Mouse (Mus musculus): Measurements from ENCODE around the gene Col5a3.
"Not testable (repeated sequence)": the region's sequence is repeated elsewhere in the genome, so short reads cannot be mapped to it uniquely, and the experiment has no call there.

Col5a3 gene

DNA sequence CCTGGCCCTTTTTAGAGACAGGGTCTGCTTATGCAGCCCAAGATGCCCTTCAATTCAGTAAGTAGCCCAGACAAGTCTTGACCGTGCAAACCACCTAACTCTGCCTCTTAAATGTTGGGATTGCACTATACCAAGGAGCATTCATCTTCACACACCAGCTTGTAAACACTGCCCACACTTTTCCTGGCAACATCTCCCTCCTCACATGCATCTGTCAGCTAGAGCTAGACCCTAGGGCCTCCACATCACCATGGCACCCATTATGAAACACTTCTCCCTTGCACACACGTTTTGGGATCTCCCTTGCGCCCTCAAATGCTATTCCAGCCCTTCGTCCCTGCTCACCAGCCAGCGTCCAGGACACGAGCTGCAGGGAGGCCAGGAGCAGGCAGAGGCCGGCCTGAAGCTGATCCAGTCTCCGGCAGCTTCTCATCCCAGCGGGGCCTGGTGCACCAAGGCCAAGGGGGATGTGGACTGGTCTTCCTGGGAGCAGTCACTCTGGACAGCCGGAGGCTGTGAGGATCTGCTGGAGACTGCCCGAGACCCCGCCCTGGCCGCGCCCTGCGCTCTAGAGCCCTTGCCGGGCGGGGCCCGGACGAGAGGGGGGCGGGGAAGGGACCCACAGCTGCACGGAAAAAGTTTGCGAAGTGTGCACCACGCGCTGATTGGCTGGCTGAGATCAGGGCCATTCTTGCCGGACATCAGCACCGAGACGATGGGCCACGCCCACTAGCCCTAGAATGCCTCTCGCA, at the start of gene Col5a3:
TSS of gene Col5a3 (minus strand) at position 547 of the 752 bp plus-strand sequence.
- no peak for DNase-seq (ENCODE audit: low spot score)

DNA sequence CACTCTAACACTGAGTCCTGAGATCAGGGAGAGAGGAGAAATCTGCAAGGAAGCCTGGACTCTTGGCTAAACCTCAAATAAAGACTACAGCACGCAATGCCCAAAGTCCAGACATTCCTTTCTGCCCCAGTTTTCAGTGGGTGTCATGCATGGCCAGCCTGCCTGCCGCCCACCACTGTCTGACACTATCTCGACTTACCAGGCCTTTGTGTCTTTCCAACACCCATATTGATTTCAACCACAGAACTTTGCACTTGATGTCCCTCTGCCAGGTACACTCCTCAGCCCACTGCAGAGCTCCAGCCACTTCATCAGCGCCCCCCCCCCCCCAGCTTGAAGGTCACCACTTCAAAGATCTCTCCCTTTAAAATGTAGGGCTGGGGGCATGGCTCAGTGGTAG, 47.4 kb upstream of the Col5a3 start:
- no peak for DNase-seq (ENCODE audit: low spot score)

DNA sequence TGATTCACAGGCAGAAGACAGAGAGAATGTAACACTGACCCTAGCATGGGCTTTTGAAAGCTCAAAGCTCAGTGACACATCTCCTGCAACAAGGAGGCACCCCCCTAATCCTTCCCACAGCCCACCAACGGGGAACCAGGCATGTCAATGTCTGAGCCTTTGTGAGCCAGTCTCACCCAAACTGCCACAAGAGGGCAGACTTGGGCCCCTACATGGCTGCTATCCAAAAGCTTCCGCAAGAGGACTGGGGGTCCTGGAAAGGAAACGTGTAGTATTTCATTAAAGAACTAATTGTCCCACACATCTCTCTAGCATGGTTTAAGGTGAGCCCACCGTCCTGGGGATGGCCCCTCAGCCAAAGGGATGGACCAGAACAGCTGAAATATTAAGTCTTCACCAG, 47.0 kb upstream of the Col5a3 start:
- no peak for DNase-seq (ENCODE audit: low spot score)

DNA sequence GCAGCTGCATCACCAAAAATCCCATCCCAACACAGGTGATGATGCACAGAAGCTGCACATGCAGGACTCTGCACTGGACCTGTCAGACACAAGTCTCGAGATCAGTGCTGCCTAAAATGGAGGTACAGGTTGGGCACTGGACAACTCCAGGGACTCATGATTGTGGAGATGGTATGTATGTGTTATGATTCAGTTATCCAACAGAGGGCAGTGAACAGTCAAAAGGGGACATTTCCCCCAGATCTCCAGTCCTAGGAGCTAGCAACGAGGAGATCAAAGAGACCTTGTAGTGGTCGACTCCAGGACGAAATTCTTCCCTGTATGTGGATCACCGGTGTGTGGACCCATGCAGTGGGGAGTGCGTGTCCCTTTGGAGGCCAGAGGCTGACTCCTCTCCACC, 45.1 kb upstream of the Col5a3 start:
- DNase-seq (ENCODE audit: low spot score), result no peak

DNA sequence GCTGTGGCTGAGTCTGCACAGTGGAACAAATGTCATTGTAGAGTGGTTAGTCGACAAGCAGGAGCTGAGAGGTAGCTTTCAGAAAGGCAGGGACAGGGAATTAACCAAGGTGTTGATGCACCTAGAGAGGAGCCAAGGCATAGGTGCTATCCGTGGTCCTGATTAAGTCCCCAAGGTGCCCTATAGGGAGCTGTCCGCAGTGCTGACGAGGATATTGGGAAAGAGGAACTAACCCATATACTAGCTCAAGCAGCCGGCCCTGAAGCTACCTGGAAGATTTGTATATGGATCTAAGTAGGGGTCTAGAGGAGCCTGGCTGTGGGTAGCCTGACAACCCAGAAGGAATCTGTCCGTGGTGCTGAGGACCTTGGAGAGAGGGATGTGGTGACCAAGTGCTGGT, 42.3 kb upstream of the Col5a3 start:
- no peak for DNase-seq (ENCODE audit: low spot score)

DNA sequence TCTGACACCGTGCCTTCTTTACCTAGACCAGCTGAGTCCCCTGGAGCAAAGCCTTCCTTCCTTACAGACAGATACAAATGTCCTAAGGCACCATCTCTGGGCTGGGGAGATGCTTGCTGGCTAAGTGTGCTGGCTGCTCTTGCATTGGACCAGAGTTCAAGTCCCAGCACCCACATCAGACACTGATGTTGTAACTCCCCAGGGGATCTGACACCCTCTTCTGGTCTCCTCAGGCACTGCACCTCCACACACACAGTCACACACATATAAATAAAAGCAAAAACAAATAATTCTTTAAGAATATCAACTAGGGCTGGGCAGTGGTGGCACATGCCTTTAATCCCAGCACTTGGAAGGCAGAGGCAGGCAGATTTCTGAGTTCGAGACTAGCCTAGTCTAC, 35.3 kb upstream of the Col5a3 start:
- DNase-seq (ENCODE audit: low spot score), result no peak

DNA sequence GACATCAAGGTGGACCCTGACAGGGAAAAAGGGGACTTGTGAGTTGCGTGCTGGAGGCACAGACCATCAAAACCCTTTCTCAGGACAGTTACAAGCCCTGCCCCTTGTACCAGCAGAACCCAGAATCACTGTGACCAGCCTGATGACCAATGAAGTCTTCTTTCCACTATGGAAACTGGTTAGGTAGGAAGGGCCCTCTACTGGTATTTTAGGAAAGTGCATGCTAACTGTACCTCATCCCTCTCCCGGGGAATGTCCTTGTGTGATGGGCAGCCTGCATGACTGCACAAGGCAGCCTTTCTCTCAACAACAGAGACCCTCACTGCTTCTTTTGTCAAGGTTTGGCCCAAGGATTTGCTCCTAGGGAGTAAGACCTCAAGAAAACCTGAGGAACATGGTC, 27.8 kb upstream of the Col5a3 start:
- DNase-seq (ENCODE audit: low spot score), result peak; percentile 30

DNA sequence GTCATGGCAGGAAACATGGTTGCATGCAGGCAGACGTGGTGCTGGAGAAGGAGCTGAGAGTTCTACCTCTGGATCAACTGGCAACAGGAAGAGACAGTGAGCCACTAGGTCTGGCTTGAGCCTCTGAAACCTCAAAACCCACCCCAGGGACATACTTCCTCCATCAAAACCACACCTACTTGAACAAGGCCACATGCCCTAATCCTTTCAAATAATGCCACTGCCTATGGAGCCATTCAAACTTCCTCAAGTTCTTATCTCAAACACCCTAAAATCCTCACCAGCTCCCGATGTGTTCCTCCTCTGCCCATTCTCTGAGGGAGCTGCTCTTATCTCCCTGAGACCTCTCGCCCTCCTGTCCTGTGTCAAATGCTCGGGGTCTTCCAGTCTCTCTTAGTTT, 27.3 kb upstream of the Col5a3 start:
- no peak for DNase-seq (ENCODE audit: low spot score)

DNA sequence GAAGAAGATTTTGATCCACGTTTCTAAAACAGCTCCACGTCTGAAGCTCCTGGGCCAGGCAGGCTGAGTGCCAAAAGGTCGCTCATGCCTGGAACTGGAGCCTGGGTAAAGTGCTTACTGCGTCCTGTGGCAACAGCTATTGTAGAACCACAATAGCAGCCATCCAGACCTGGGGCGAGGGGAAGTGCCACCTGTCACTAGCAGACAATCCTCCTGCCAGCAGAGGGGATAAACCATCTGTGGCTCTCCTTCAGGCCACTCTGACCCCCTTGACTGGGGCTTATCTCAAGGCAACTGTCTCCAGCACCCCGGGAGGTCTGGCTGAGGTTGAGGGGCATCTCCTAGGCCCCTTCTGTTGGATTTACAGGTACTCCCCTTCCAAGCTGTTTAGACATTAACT, 24.1 kb upstream of the Col5a3 start:
- DNase-seq (ENCODE audit: low spot score), result no peak

DNA sequence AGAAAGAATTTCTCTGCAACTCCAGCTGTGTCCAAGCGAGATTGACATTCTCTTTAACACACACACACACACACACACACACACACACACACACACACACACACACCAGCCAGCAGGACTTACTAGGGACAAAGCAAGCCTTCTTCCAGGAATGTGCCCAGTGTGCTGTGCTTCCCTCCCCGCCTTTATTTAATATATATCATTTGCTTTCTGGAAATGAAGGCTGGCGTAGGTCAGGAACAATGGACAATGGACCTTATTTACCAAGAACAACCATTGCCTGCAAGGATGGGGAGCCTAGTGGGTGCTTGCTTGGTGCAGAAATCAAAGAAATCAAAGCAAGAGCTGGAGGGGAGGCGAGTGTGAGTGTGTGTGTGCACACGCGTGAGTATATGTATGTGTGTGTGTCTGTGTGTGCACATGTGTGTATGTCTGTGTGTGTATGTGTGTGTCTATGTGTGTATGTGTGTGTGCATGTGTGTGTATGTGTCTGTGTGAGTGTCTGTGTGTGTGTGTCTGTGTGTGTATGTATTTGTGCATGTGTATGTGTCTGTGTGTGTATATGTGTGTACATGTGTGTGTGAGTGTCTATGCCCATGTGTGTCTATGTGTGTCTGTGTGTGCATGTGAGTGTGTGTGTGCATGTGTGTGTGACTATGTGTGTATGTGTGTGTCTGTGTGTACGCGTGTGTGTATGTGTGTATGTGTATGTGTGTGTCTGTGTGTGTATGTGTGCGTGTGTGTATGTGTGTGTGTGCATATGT, 22.5 kb upstream of the Col5a3 start:
- DNase-seq (ENCODE audit: low spot score), result no peak

DNA sequence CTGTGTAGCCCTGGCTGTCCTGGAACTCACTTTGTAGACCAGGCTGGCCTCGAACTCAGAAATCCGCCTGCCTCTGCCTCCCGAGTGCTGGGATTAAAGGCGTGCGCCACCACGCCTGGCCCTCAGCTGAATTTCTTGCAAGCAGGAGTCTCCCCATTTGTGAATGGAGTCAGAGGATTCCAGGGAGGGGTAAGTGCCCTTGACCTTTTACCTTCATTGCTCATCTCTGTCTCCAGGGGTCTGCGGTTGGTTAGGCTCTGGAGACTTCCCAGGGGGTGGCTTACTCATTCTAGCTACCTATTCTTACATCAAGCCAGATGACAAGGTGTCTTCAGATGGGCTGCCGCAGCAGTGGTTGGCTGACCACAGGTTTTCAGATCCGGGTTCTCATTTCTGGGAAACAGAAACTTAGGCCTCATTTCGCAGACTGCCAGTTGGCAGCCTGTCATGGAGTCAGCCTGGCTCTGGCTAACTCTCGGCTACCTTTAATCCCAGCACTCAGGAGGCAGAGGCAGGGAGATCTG, 20.6 kb upstream of the Col5a3 start:
- not testable (repeated sequence) for DNase-seq (ENCODE audit: low spot score)

DNA sequence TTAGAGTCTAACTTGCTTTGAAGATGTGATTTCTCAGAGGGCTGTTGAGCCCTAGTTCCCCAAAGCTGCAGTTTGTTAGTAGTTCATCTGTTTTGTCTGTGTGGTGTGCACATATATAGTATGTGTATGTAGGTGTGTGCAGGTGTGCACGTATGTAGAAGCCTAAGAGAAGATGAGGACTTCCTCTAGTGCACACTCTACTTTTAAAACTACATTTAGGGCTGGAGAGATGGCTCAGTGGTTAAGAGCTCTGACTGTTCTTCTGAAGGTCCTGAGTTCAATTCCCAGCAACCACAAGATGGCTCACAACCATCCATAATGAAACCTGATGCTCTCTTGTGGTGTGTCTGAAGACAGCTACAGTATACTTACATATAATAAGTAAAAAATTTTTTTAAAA, 20.0 kb upstream of the Col5a3 start:
- DNase-seq (ENCODE audit: low spot score), result no peak

DNA sequence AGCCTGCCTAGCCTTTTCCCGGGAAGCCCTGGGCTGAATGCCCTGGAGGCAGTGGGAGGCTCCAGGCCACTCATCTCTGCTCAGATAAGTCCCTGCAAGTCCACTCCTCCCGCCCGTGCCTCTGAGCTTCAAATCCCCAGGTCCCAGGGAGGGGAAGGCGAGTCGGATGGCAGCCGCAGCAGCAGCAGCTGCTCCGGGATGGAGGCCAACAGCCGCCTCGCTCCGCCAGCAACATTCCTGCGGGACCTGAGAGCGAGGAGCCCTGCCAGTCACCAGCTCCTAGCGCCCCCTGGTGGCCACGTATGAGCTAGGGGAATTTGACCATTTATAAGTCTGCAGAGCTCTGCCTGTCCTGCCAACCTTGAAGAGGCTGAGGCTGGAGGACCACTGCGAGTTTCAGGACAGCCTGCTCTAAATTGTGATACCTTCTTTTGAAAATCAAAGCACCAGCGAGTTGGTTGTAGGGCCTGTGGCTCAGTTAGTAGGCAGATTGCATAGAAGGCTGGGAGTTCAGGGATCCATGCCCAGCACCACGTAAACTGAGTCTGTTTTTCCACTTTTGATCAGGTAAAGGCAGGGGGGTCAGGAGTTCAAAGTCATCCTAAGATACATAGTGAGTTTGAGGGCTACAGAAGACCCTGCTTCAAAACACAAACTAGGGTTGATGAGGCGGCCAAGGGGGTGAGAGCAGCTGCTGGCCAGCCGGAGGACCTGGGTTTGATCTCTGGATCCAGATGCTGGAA, 16.2 kb upstream of the Col5a3 start:
- DNase-seq (ENCODE audit: low spot score), result peak; percentile 97

DNA sequence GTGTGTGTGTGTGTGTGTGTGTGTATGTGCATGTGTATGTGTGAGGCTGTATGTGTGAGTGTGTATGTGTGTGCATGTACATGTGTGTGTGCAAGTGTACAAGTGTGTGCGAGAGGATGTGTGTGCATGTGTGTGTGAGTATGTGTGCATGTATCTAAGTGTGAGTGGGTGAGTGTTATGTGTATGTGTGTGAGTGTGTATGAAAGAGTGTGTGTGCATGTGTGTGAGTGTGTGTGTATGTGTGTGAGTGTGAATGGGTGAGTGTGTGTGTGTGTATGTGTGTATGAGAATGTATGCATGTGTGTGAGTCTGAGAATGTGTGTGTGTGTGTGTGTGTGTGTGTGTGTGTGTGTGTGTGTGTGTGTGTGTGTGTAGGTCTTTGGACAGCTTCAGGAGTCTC, 13.3 kb upstream of the Col5a3 start:
- no peak for DNase-seq (ENCODE audit: low spot score)

DNA sequence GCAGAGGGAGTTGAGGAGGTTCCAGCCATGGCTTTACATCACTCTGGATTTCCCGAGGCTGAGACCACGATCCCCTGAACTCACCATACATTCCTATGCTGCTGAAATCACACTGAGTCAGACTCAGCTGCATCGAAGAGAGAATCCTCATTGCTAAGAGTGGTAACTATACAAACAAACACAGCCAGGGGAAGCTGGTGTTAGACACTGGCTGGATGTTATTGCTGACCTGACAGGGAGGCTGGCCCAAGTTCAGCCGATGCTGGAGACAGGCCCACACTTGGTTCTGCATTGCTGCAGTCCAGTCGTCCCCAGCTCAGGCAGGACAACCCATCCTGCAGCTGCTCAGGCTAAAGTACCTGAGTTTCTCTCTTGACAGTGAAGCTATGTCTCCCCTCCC, 10.9 kb upstream of the Col5a3 start:
- no peak for DNase-seq (ENCODE audit: low spot score)

DNA sequence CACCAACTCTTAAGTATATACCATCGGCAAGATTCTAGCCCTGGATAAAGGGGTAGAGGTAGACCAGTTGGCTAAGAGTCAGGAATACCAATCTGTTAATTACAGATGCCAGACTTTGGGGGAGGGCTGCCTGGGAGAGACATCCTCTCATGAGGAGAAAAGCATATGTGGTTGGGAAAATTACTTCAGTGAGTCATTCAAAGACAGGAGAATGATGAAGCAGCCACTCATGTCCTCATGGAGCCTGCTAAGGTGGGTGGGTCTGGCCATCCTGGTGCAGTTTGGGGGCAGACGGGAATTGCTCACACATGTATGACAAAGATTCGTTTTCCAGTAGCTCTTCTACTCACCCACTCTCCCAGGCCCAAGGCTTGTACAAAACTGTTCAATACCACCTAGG, 8.0 kb upstream of the Col5a3 start:
- no peak for DNase-seq (ENCODE audit: low spot score)

DNA sequence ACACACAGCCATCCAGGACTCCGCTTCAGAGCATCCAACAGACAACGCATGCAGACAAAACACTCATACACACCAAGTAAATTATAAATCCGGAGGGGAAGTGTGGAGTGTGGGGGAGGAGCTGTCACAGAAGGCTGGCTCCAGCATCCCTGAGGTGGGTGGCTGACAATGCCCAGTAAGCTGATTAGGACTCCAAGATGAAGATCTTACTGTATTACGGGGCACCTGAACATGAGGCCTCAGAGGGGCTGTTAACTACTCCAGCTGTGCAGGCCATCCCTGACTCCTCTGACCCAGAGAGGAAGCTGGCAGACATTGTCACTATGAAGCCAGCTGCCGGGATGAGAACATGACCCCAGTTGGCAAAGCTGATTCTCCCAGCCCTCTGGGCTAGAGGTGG, 5.1 kb upstream of the Col5a3 start:
- DNase-seq (ENCODE audit: low spot score), result no peak

DNA sequence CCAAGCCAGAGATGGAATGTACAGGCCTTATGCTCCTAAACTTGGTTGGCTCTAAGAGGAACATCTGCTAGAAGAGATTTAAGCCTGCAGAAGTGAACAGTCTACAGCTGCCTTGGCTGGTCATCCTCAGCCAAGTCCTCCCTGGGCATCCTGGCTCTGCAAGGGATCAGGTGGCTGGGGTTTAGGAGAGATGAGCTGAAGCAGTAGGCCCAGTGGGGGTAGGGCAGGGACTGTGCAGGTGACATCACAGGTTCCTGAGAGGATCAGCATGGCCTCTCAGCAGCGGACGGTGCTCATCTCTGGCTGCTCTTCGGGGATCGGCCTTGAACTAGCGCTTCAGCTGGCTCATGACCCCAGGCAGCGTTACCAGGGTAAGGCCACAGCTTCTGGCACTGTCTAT, 3.4 kb upstream of the Col5a3 start, which contains the start of gene Rdh8:
TSS of gene Rdh8 (plus strand) at position 268 of the 400 bp plus-strand sequence.
- DNase-seq (ENCODE audit: low spot score), result no peak

DNA sequence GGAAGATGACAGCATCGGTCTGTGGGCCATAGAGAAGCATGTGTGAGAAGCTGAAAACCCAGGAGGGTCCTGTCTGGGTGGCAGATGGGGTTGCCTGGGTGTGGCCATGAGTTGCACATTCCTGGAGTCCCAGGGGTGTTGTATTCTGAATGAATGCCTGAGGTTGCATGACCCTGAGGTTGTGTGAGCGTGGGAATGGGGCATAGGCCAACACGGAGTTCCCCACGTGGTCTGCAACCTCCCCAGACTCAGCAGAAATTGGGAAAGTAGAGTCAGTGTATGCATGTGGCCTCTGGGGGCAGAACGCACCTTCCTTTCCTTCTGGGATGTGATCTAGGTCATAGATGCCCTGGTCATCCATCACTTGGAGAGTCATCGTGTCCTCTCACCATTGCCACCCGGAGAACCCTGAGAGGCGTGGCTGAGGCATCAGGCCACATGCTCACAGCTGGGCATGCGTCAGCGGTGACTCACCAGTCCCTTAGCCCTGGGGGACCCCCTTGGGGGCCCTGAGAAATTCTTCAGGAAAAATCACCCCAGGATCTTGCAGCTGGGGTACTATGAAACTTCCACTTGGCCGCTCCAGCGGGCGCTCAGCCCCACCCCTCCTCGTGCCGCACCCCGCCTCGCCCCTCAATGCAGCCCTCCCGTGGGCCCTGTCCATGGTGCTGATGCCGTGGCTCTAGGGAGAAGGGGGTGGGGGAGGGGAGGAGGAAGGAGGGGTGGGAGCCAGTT, 2.2 kb downstream of the Col5a3 start:
- DNase-seq (ENCODE audit: low spot score), result no peak

DNA sequence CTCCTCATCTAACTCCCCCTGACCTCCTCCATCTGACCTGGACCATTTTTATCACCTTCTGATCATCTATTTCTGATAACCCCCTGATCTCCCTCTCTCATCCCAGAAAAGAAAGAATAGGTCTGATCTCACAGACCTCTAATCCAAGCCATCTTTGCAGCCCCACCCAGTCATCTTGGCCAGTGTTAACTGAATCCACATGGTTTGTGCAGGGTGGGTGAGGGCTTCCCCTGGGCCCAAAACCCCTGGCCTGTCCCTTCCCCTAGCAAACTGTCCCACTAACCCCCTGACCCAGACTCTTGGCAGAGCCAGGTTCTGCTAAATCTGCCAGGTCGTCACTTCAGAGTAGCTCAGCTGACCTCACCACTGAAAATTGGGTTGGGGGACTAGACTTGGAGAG, 4.1 kb downstream of the Col5a3 start:
- no peak for DNase-seq (ENCODE audit: low spot score)

DNA sequence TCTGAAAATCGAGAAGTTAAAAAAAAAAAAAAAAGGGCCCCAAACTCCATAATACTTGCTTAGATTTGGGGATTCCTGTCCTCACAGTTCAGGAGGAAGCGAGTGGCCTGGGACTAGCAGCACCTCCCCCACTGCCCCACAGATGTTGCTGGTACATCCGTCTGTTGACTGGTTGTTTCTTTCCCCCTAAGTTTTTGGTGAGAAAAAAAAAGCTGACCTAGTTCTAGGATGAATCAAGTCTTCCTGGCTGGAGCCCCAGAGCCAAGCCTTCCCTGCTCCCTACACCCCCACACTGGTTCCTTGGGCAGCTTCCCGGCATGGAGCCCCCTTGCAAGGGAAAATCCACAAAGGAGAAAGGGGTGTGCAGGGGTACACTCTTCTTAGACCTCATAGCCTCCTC, 4.6 kb downstream of the Col5a3 start:
- no peak for DNase-seq (ENCODE audit: low spot score)

DNA sequence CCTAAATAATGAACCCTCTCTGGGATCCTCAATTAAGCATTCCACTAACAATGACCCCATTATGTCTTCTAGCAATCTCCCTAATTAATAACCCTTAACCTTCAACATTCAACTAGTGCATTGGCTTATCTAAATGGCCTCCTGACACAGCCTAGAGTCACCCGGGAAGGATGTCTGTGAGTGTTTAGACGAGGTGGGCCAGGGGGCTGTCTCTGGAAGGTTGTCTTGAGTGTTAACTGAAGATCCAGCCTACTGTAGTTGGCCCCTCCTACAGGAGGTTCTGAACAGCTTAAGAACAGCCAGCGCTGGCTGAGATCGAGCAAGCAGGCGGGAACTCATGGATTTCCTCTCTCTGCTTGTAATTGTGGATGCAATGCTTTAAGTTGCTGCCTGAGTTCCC, 9.2 kb downstream of the Col5a3 start:
- no peak for DNase-seq (ENCODE audit: low spot score)
